Mouse (Mus musculus): ENCODE measurements at regions not wholly inside any gene's neighbourhood (a gene's known extent, or its start where the extent isn't known, plus 50 kb on each side); places are given as distances from the start of the nearest gene placed in this dataset.

DNA sequence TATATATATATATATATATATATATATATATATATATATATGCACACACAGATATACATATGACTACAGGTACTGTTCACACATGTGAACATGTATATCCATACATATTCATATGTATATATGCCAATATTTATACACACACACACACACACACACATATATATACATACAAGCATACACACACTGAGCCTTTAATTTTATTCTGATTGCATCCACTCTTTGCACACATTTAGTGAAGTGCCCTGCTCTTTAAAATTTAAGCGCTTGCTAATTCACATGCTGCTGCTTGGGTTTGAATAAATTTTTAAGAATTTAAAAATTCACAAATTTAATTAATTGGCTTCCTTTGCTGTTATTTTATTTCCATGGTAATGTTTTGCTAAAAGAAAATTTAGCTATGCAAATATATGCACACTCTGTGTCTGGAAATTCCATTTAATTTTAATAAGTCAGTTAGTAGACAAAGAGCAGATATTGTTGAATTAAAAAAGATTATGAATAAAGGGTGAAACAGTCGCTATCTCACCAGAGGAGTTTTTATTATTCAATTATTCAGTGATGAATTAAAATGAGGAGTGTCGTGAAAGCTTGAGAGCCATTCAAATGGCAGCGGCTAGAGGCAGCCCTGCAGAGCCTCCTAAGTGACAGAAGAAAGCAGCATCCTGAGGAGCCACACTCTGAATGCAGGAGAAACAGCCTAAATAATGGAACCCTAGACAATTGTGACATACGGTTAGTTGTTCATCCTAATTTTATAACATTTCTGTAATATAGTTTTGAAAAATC lies 348.3 kb upstream of the BB014433 start:
- Histone ChIP-seq H3K4me3 (ENCODE audit: low read depth, low read length) (no peak overlapping the region), H3K27ac (ENCODE audit: low read depth, low read length) (no peak overlapping the region), H3K4me2 (ENCODE audit: low read depth) (no peak overlapping the region), H3K27me3 (ENCODE audit: control insufficient read depth, insufficient read depth, low read length) (no peaks in the 10 kb centered on the region), H3K36me3 (ENCODE audit: control insufficient read depth, insufficient read depth, low read length) (no peaks in the 10 kb centered on the region), H3K9ac (ENCODE audit: low read length) (no peak overlapping the region), H3K9me3 (ENCODE audit: control insufficient read depth, low read length) (no peaks in the 10 kb centered on the region), H3K4me1 (ENCODE audit: control insufficient read depth, insufficient read depth, low read length) (no peaks in the 10 kb centered on the region)
- WGBS = 62% methylated on average over 5 of the region's 5 CpGs
- DNase-seq (ENCODE audit: low spot score) (no peak), ATAC-seq (ENCODE audit: insufficient read depth, low FRiP score, low TSS enrichment) (no peak)

GRCm38 (mm10) chr8:15392056-15392455 lies 346.2 kb upstream of the BB014433 start:
- no peak overlapping the region for H3K4me2 ChIP-seq (ENCODE audit: low read depth)
- no peak overlapping the region for H3K27ac ChIP-seq (ENCODE audit: low read depth, low read length)
- H3K9me3 ChIP-seq (ENCODE audit: control insufficient read depth, low read length) = no peaks in the 10 kb centered on the region
- no peak overlapping the region for H3K4me3 ChIP-seq (ENCODE audit: low read depth, low read length)
- no peaks in the 10 kb centered on the region for H3K36me3 ChIP-seq (ENCODE audit: control insufficient read depth, insufficient read depth, low read length)
- H3K27me3 ChIP-seq (ENCODE audit: control insufficient read depth, insufficient read depth, low read length) = no peaks in the 10 kb centered on the region
- WGBS = 66% methylated on average over 4 of the region's 4 CpGs
- DNase-seq (ENCODE audit: low spot score) = no peak
- no peak for ATAC-seq (ENCODE audit: insufficient read depth, low FRiP score, low TSS enrichment)
- no peaks in the 10 kb centered on the region for H3K4me1 ChIP-seq (ENCODE audit: control insufficient read depth, insufficient read depth, low read length)
- H3K9ac ChIP-seq (ENCODE audit: low read length) = no peak overlapping the region

DNA sequence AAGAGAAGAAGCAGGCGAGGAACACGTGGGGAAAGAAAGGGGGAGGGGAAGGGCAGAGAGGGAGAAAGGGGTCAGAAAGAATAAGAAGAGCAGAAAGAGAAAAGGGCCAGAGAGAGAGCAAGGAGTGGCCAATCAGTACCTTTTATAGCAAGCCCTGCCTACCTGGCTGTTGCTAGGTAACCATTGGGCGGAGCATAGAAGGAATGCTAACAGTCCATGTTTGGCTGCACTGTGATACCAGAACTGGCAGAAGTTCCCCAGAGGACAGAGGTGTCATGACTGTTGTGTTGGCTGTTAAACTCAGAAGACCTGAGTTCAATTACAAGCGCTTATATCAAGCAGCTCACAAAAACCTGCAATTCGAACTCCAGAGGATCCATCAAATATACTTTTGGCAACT lies 342.9 kb upstream of the BB014433 start:
- no peaks in the 10 kb centered on the region for H3K9me3 ChIP-seq (ENCODE audit: control insufficient read depth, low read length)
- H3K4me2 ChIP-seq (ENCODE audit: low read depth) = no peak overlapping the region
- ATAC-seq (ENCODE audit: insufficient read depth, low FRiP score, low TSS enrichment) (no peak), DNase-seq (ENCODE audit: low spot score) (no peak)
- 86% methylated on average over 5 of the region's 5 CpGs for WGBS
- no peak overlapping the region for H3K4me3 ChIP-seq (ENCODE audit: low read depth, low read length)
- no peak overlapping the region for H3K9ac ChIP-seq (ENCODE audit: low read length)
- H3K4me1 ChIP-seq (ENCODE audit: control insufficient read depth, insufficient read depth, low read length) = no peaks in the 10 kb centered on the region
- H3K27me3 ChIP-seq (ENCODE audit: control insufficient read depth, insufficient read depth, low read length) = no peaks in the 10 kb centered on the region
- no peaks in the 10 kb centered on the region for H3K36me3 ChIP-seq (ENCODE audit: control insufficient read depth, insufficient read depth, low read length)
- no peak overlapping the region for H3K27ac ChIP-seq (ENCODE audit: low read depth, low read length)

- H3K9ac ChIP-seq (ENCODE audit: low read length) = no peak overlapping the region
- no peak overlapping the region for H3K4me2 ChIP-seq (ENCODE audit: low read depth)
- H3K4me1 ChIP-seq (ENCODE audit: control insufficient read depth, insufficient read depth, low read length) = no peaks in the 10 kb centered on the region
- H3K4me3 ChIP-seq (ENCODE audit: low read depth, low read length) = no peak overlapping the region
- DNase-seq (ENCODE audit: low spot score) (no peak), ATAC-seq (ENCODE audit: insufficient read depth, low FRiP score, low TSS enrichment) (no peak)
- no peaks in the 10 kb centered on the region for H3K9me3 ChIP-seq (ENCODE audit: control insufficient read depth, low read length)
- H3K36me3 ChIP-seq (ENCODE audit: control insufficient read depth, insufficient read depth, low read length) = no peaks in the 10 kb centered on the region
- H3K27ac ChIP-seq (ENCODE audit: low read depth, low read length) = no peak overlapping the region
- WGBS = 73% methylated on average over 2 of the region's 2 CpGs
- no peaks in the 10 kb centered on the region for H3K27me3 ChIP-seq (ENCODE audit: control insufficient read depth, insufficient read depth, low read length)
Observed at GRCm38 (mm10) chr8:15367063-15367462, 321.2 kb upstream of the BB014433 start.

DNA sequence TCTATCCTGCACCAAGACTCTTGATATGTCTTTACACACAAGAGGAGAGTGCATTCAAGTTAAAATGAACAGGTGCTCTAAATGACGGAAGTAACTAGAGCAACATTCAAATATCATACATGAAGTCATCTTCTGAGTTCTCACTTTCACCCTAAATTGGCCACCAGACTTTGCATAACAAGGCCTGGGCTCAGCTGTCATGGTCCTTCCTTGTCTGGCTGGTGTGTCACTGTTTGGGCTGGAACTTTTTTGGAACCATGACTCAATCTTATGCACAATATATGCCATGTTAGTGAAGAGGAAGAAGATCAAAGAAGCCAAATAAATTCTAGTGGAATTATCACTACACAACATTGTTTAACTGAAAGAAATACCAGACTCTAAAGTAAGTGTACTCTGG lies 318.7 kb upstream of the BB014433 start:
- no peak overlapping the region for H3K4me3 ChIP-seq (ENCODE audit: low read depth, low read length)
- no peak overlapping the region for H3K27ac ChIP-seq (ENCODE audit: low read depth, low read length)
- no peak overlapping the region for H3K9ac ChIP-seq (ENCODE audit: low read length)
- ATAC-seq (ENCODE audit: insufficient read depth, low FRiP score, low TSS enrichment) (no peak), DNase-seq (ENCODE audit: low spot score) (no peak)
- H3K36me3 ChIP-seq (ENCODE audit: control insufficient read depth, insufficient read depth, low read length) = no peaks in the 10 kb centered on the region
- 93% methylated on average over 1 of the region's 1 CpGs for WGBS
- H3K27me3 ChIP-seq (ENCODE audit: control insufficient read depth, insufficient read depth, low read length) = no peaks in the 10 kb centered on the region
- H3K9me3 ChIP-seq (ENCODE audit: control insufficient read depth, low read length) = no peaks in the 10 kb centered on the region
- H3K4me1 ChIP-seq (ENCODE audit: control insufficient read depth, insufficient read depth, low read length) = no peaks in the 10 kb centered on the region
- no peak overlapping the region for H3K4me2 ChIP-seq (ENCODE audit: low read depth)

GRCm38 (mm10) chr8:15344151-15344550 lies 298.3 kb upstream of the BB014433 start:
- no peak overlapping the region for H3K27ac ChIP-seq (ENCODE audit: low read depth, low read length)
- H3K4me2 ChIP-seq (ENCODE audit: low read depth) = no peak overlapping the region
- DNase-seq (ENCODE audit: low spot score) (no peak), ATAC-seq (ENCODE audit: insufficient read depth, low FRiP score, low TSS enrichment) (no peak)
- 93% methylated on average over 5 of the region's 5 CpGs for WGBS
- no peak overlapping the region for H3K9ac ChIP-seq (ENCODE audit: low read length)
- no peak overlapping the region for H3K4me3 ChIP-seq (ENCODE audit: low read depth, low read length)
- no peaks in the 10 kb centered on the region for H3K4me1 ChIP-seq (ENCODE audit: control insufficient read depth, insufficient read depth, low read length)
- no peaks in the 10 kb centered on the region for H3K9me3 ChIP-seq (ENCODE audit: control insufficient read depth, low read length)
- no peaks in the 10 kb centered on the region for H3K36me3 ChIP-seq (ENCODE audit: control insufficient read depth, insufficient read depth, low read length)
- no peaks in the 10 kb centered on the region for H3K27me3 ChIP-seq (ENCODE audit: control insufficient read depth, insufficient read depth, low read length)

DNA sequence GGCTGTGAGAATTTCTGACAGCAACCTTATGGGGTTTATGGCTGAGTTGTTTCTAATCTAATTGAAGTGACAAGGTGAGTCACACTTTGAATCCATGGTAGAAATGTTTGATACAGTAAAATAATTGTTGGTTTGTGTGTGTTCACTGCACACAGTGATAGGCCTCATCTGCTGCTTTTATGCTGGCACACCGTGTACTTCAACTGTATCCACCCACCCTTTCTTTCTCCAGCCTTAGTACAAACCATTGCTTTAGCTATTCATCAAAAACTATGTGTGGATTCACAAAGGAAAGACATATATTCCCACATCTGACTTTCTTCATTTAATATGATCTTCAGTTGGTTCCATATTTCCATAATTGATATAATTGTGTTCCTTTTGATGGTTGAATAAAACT lies 297.7 kb upstream of the BB014433 start:
- Histone ChIP-seq H3K9me3 (ENCODE audit: control insufficient read depth, low read length) (no peaks in the 10 kb centered on the region), H3K27me3 (ENCODE audit: control insufficient read depth, insufficient read depth, low read length) (no peaks in the 10 kb centered on the region), H3K9ac (ENCODE audit: low read length) (no peak overlapping the region), H3K36me3 (ENCODE audit: control insufficient read depth, insufficient read depth, low read length) (no peaks in the 10 kb centered on the region), H3K27ac (ENCODE audit: low read depth, low read length) (no peak overlapping the region), H3K4me2 (ENCODE audit: low read depth) (no peak overlapping the region), H3K4me3 (ENCODE audit: low read depth, low read length) (no peak overlapping the region), H3K4me1 (ENCODE audit: control insufficient read depth, insufficient read depth, low read length) (no peaks in the 10 kb centered on the region)
- WGBS = 92% methylated on average over 1 of the region's 1 CpGs
- ATAC-seq (ENCODE audit: insufficient read depth, low FRiP score, low TSS enrichment) (no peak), DNase-seq (ENCODE audit: low spot score) (no peak)

GRCm38 (mm10) chr8:15334532-15334931 lies 288.7 kb upstream of the BB014433 start:
- no peaks in the 10 kb centered on the region for H3K4me1 ChIP-seq (ENCODE audit: control insufficient read depth, insufficient read depth, low read length)
- no peaks in the 10 kb centered on the region for H3K9me3 ChIP-seq (ENCODE audit: control insufficient read depth, low read length)
- no peaks in the 10 kb centered on the region for H3K36me3 ChIP-seq (ENCODE audit: control insufficient read depth, insufficient read depth, low read length)
- no peak overlapping the region for H3K4me3 ChIP-seq (ENCODE audit: low read depth, low read length)
- ATAC-seq (ENCODE audit: insufficient read depth, low FRiP score, low TSS enrichment) = no peak
- DNase-seq (ENCODE audit: low spot score) = no peak
- H3K27ac ChIP-seq (ENCODE audit: low read depth, low read length) = no peak overlapping the region
- no peak overlapping the region for H3K9ac ChIP-seq (ENCODE audit: low read length)
- no peak overlapping the region for H3K4me2 ChIP-seq (ENCODE audit: low read depth)
- 71% methylated on average over 4 of the region's 4 CpGs for WGBS
- H3K27me3 ChIP-seq (ENCODE audit: control insufficient read depth, insufficient read depth, low read length) = no peaks in the 10 kb centered on the region

DNA sequence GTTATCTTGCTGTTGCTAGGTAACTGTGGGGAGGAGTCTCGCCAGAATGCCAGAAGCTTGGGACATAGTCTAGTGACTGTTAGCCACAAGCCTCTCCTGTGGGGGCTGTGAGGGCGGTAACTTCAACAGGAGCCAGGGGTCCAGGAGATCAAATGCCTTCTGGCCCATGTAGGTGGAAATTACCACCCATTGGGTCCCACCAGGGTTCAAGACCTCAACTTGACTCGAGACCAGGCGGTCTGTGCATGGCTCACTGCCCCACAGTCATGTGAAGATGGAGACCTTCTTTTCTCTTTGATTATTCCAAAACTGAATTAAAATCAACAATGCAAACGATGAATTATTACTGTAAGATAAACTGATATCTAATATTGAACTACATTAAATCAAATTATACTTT lies 281.4 kb upstream of the BB014433 start:
- H3K4me2 ChIP-seq (ENCODE audit: low read depth) = no peak overlapping the region
- DNase-seq (ENCODE audit: low spot score) = no peak
- no peak overlapping the region for H3K9ac ChIP-seq (ENCODE audit: low read length)
- no peak for ATAC-seq (ENCODE audit: insufficient read depth, low FRiP score, low TSS enrichment)
- 0 out of 2 replicates have a peak, but pooled peaks cover 2% of the 10 kb centered on the region for H3K4me1 ChIP-seq (ENCODE audit: control insufficient read depth, insufficient read depth, low read length)
- no peak overlapping the region for H3K27ac ChIP-seq (ENCODE audit: low read depth, low read length)
- no peaks in the 10 kb centered on the region for H3K36me3 ChIP-seq (ENCODE audit: control insufficient read depth, insufficient read depth, low read length)
- H3K9me3 ChIP-seq (ENCODE audit: control insufficient read depth, low read length) = no peaks in the 10 kb centered on the region
- no peaks in the 10 kb centered on the region for H3K27me3 ChIP-seq (ENCODE audit: control insufficient read depth, insufficient read depth, low read length)
- no peak overlapping the region for H3K4me3 ChIP-seq (ENCODE audit: low read depth, low read length)
- WGBS = 60% methylated on average over 5 of the region's 5 CpGs

Data from neural tube, embryonic 11.5 days (tissue).